Mouse (Mus musculus) liver, postnatal 0 days (tissue): Measurements from ENCODE around the gene Rsl24d1. TPM values are rescaled to one million over a fixed set of nuclear protein-coding genes. Genes with fewer than 3 reads are reported as not detected.

Experiments used
- ATAC-seq: fragments of 200-750 bp; cut with Nextera tagmentation; 2 replicates; pipeline ENCODE4 v1.8.0; 2017; ENCODE audit warnings: mild to moderate bottlenecking, moderate library complexity
- DNase-seq: peaks from one replicate; pipeline ENCODE4 v3.0.0-alpha.2; 2016
- H3K27ac ChIP-seq: fragments of 300-500 bp; sonication (generic); 2 replicates; pipeline ENCODE4 v1.5.1; 2014; ENCODE audit warnings: antibody characterized with exemption, moderate library complexity, mild to moderate bottlenecking, low read depth
- H3K27me3 ChIP-seq: fragments of 300-500 bp; sonication (generic); 2 replicates; pipeline ENCODE4 v1.6.1; 2014; ENCODE audit warnings: low read length, control low read depth, mixed read lengths; ENCODE audit not compliant: insufficient read depth
- H3K36me3 ChIP-seq: fragments of 300-500 bp; sonication (generic); replicated peaks from 2 replicates; pipeline ENCODE4 v1.6.1; 2014; ENCODE audit warnings: mild to moderate bottlenecking, control low read depth, low read length, moderate library complexity, mixed read lengths; ENCODE audit not compliant: insufficient read depth
- H3K4me1 ChIP-seq: fragments of 300-500 bp; sonication (generic); 2 replicates; pipeline ENCODE4 v1.6.1; 2014; ENCODE audit warnings: antibody characterized with exemption, mild to moderate bottlenecking, control low read depth; ENCODE audit not compliant: insufficient read depth
- H3K4me2 ChIP-seq: fragments of 300-500 bp; sonication (generic); 2 replicates; pipeline ENCODE4 v1.6.1; 2014; ENCODE audit warnings: low read depth, mild to moderate bottlenecking, low read length, moderate library complexity, mixed read lengths
- H3K4me3 ChIP-seq: fragments of 300-500 bp; sonication (generic); 2 replicates; pipeline ENCODE4 v1.5.1; 2014; ENCODE audit warnings: low read depth, low read length
- H3K9ac ChIP-seq: fragments of 300-500 bp; sonication (generic); replicated peaks from 2 replicates; pipeline ENCODE4 v1.6.1; 2014; ENCODE audit warnings: mild to moderate bottlenecking, moderate library complexity
- H3K9me3 ChIP-seq: fragments of 300-500 bp; sonication (generic); 2 replicates; pipeline ENCODE4 v1.6.1; 2016; ENCODE audit warnings: mild to moderate bottlenecking, control low read depth, low read length, mixed read lengths
- CTCF ChIP-seq: sonication (generic); IDR thresholded peaks from 2 replicates; pipeline ENCODE4 v1.5.1; 2016; ENCODE audit warnings: antibody characterized with exemption, low read depth
- EP300 ChIP-seq: IDR thresholded peaks from 2 replicates; pipeline ENCODE4 v1.6.1; 2016; ENCODE audit warnings: antibody characterized with exemption, low read depth, mild to moderate bottlenecking
- WGBS: fragments of 180-500 bp; shearing (Covaris S2); extraction: QIAGEN DNeasy Blood & Tissue Kit; methylation state at CpG from one replicate; pipeline ENCODE4 v1.1.7; 2014; ENCODE audit not compliant: insufficient replicate concordance; 5-methylcytosine and 5-hydroxymethylcytosine counted together
- polyA plus RNA-seq: library from polyadenylated mRNA; unstranded; fragments of >200 nt; fragmentation: Nextera tagmentation; extraction: Ambion mirVana; gene quantifications from 2 replicates; pipeline ENCODE4 v1.2.1, GENCODE M21; 2015

Rsl24d1 gene
- 39.0 and 41.4 TPM in 2 replicates for polyA plus RNA-seq

DNA sequence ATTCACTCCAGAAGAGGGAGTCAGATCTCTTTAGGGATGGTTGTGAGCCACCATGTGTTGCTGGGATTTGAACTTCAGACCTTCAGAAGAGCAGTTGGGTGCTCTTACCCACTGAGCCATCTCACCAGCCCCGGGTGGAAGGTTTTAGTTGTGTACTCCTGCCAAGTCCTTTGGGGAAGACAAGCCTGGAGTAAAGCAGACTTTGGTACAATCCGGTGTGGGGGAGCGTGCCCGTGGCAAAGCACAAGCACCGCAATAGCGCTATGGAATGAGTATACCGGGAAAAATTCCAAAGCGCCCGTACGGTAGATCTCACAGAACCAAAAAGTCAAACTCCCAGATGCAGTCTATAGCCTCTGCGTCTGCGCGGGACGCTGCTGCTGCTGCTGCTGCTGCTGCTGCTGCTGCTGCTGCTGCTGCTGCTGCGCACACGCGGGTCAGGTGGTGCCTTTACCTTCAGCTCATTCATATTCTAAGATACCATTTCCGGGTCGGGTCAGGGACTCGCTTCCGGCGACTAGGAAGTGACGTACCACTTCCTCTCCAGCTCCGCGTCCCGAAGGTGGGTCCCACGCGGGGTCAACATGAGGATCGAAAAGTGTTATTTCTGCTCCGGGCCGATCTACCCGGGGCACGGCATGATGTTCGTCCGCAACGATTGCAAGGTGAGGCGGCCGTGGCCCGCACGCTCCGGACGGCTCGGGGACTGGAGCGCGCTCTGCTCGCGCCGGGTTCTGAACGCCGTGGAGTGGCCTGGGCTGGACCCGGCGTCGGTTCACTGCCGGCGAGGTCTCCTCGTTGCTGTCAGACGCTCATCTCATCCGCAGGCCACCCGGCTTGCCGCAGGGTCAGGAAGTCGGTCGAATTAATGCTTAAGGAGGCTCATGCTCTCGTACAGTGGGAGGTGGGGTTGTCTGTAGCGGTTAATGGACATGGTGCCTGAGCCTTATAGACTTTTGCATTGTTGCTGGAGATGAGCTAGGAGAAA is at the start of gene Rsl24d1:
Gene Rsl24d1, plus strand, starts transcription at position 508 of the 988 bp plus-strand sequence.
- Histone ChIP-seq H3K27me3 (no peaks in the 10 kb centered on the region), H3K27ac (peak within 1 kb of the TSS; percentile 85), H3K4me1 (peaks cover 4% of the 10 kb centered on the region; the same call in 1 of the 2 replicates), H3K4me3 (peak within 1 kb of the TSS; percentile 82), H3K4me2 (peak within 1 kb of the TSS; percentile 73), H3K36me3 (peaks cover 15% of the 10 kb centered on the region), H3K9ac (peak within 1 kb of the TSS; percentile 86), H3K9me3 (no peaks in the 10 kb centered on the region)
- WGBS = under 1% methylated on average over 64 of the region's 64 CpGs
- TF ChIP-seq CTCF (no peak), EP300 (0 out of 2 replicates have a peak, but pooled peaks have one; percentile 8)
- DNase-seq = peak; percentile 81
- ATAC-seq = peak; percentile 98

DNA sequence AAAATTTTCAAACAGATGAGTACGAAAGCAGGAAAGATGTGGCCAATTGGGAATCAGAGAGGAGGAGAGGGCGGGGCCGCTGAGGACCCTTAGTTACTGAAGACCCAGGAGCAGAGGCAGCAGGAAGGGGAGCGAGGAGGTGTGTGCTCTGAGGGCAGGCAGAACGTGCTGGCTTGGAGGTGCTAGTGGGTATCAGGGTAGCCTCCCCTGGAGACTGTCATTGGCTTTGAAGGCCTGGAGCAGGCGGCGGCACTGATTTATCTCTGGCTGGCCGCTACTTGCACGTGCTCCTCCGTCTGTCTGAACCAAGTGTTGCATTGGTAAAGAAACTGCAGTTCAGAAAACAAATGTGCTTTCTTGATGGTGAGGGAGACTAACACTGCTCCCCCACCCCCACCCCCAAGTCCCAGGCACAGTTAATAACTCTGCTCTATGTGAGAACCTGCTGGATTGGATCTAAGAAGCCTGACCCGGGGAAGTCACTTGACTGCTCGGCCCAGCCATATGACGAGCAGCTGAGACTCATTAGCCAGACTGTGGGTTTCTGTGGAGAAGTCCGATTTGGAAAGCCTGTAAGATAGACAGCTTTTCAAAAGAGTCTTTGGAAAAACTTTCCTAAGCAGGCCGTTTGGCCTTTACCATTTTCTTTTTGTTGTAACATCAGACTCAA is 49.5 kb upstream of the Rsl24d1 start:
- TF ChIP-seq EP300 (no peak), CTCF (no peak)
- 70% methylated on average over 15 of the region's 15 CpGs for WGBS
- Histone ChIP-seq H3K27me3 (no peaks in the 10 kb centered on the region), H3K4me3 (no peak overlapping the region), H3K4me2 (no peak overlapping the region), H3K9ac (no peak overlapping the region), H3K36me3 (peaks cover 2% of the 10 kb centered on the region; the same call in 1 of the 2 replicates), H3K27ac (no peak overlapping the region), H3K4me1 (peaks cover 14% of the 10 kb centered on the region), H3K9me3 (no peaks in the 10 kb centered on the region)
- ATAC-seq = no peak
- no peak for DNase-seq

DNA sequence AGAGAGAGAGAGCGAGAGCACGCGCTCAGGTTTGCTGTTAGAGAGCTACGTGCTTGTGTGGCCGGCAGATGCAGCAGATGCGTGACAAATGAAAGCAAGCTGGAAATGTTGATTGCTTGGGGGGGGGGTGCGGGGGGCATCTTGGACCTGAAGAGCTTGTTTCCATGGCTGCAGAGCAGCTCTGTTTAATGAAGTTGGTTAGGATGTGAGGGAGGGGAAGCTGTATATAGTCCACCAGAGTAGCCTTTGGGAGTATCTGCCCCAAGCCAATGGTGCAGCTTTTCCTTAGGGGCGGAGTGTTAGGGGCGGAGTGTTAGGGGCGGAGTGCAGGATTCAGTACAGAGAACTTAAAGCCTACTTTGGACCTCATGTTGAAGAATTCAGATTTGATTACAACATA is 46.1 kb upstream of the Rsl24d1 start:
- DNase-seq = peak; percentile 43
- H3K27ac ChIP-seq = no peak overlapping the region
- TF ChIP-seq CTCF = no peak
- no peak overlapping the region for H3K4me2 ChIP-seq
- H3K36me3 ChIP-seq = no peaks in the 10 kb centered on the region; the same call in 1 of the 2 replicates
- H3K4me3 ChIP-seq = no peak overlapping the region
- no peak overlapping the region for H3K9ac ChIP-seq
- H3K9me3 ChIP-seq = no peaks in the 10 kb centered on the region
- H3K27me3 ChIP-seq = no peaks in the 10 kb centered on the region
- H3K4me1 ChIP-seq = peaks cover 17% of the 10 kb centered on the region
- 35% methylated on average over 10 of the region's 10 CpGs for WGBS
- ATAC-seq = peak; percentile 88

DNA sequence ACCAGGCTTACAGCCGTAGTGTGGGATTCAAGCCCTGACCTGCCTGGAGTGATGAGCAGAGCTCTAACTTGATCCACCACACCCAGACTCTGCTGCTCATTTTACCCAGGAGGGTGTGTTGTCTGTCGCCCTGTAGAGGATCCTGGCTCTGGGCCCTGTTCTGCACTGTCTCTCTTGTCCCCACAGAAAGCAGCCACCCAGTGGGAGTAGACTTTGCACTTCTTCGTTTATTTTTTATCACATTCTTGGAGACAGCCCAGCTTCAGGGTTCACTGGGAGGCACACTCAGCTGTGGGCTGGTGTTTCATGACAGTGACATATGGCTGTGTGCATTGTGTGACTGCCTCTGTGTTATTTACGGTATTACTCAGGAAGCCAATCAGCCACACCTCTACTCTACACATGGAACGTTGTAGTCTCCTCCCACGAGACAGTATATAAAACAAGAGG is 45.0 kb upstream of the Rsl24d1 start:
- Histone ChIP-seq H3K4me2 (peak overlapping the region; percentile 13; the same call in 1 of the 2 replicates), H3K4me3 (no peak overlapping the region), H3K9ac (no peak overlapping the region; the same call in 1 of the 2 replicates), H3K27ac (peak overlapping the region; percentile 74), H3K9me3 (no peaks in the 10 kb centered on the region), H3K4me1 (peaks cover 17% of the 10 kb centered on the region), H3K36me3 (no peaks in the 10 kb centered on the region; the same call in 1 of the 2 replicates), H3K27me3 (no peaks in the 10 kb centered on the region)
- DNase-seq = no peak
- peak; percentile 40; the same call in 1 of the 2 replicates for ATAC-seq
- TF ChIP-seq CTCF (no peak), EP300 (no peak)
- 22% methylated on average over 6 of the region's 6 CpGs for WGBS

DNA sequence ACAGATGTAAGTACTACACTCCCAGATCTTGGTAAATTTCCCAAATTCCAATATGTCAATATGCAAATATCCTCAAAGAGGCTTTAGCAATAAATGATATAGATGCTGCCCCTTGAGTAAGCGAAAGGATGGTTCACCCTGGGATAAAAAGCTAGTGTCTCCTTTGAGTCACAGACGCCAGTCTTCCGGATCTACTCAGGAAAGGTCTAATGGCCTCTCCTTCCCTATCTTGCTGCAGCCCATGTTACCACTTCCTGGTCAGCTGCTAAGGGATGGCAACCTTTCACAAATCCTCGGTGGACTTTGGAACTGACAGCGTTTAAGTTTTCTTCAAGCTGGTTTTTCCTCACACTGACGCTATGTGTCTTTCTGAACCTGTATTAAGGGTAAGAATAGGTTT is 44.5 kb upstream of the Rsl24d1 start:
- 37% methylated on average over 6 of the region's 6 CpGs for WGBS
- Histone ChIP-seq H3K9ac (no peak overlapping the region; the same call in 1 of the 2 replicates), H3K36me3 (no peaks in the 10 kb centered on the region; the same call in 1 of the 2 replicates), H3K4me1 (peaks cover 17% of the 10 kb centered on the region), H3K4me2 (no peak overlapping the region), H3K27me3 (no peaks in the 10 kb centered on the region), H3K9me3 (no peaks in the 10 kb centered on the region), H3K4me3 (no peak overlapping the region), H3K27ac (peak overlapping the region; percentile 74; the same call in 1 of the 2 replicates)
- peak; percentile 33; the same call in 1 of the 2 replicates for ATAC-seq
- TF ChIP-seq EP300 (no peak; the same call in 1 of the 2 replicates), CTCF (no peak)
- no peak for DNase-seq
